Mouse (Mus musculus): ENCODE data around the gene Coq8a. TPM values are rescaled to one million over a fixed set of nuclear protein-coding genes. Genes with fewer than 3 reads are reported as not detected.

The Coq8a gene
- polyA plus RNA-seq, 1 experiment from 2014 or later = 2.7 TPM

GRCm38 (mm10) chr1:180182731-180183130, 16.7 kb downstream of the Coq8a start:
- Histone ChIP-seq H3K4me3 (no peak overlapping the region), H3K4me2 (no peak overlapping the region), H3K9ac (no peak overlapping the region), H3K4me1 (no peaks in the 10 kb centered on the region), H3K27me3 (replicated peaks) (no peaks in the 10 kb centered on the region), H3K9me3 (no peaks in the 10 kb centered on the region), H3K36me3 (replicated peaks) (no peaks in the 10 kb centered on the region), H3K27ac (no peak overlapping the region)
- 81% methylated on average over 3 of the region's 3 CpGs for WGBS
- no peak for ATAC-seq (replicated peaks)

DNA sequence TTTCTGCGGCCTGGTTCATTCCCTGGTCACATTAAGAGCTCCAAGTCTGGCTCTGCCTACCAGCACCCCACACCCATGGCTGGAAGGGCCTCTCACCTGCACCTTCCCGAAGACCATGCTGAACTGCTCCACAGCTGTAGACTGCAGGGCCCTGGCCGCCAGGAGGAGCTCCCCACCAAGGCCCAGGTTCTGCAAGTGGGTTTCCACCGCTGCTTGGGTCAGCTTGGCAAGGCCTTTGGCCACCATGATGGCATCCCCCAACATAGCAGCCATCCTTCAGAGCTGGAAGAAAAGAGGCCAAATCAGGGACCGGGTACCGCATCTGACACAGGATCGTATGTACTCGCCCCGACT, 17.5 kb downstream of the Coq8a start:
- Histone ChIP-seq H3K9me3 (no peaks in the 10 kb centered on the region), H3K4me2 (no peak overlapping the region), H3K27ac (no peak overlapping the region), H3K36me3 (replicated peaks) (no peaks in the 10 kb centered on the region), H3K9ac (no peak overlapping the region), H3K27me3 (replicated peaks) (no peaks in the 10 kb centered on the region), H3K4me3 (no peak overlapping the region), H3K4me1 (no peaks in the 10 kb centered on the region)
- 90% methylated on average over 9 of the region's 9 CpGs for WGBS
- no peak for ATAC-seq (replicated peaks)

DNA sequence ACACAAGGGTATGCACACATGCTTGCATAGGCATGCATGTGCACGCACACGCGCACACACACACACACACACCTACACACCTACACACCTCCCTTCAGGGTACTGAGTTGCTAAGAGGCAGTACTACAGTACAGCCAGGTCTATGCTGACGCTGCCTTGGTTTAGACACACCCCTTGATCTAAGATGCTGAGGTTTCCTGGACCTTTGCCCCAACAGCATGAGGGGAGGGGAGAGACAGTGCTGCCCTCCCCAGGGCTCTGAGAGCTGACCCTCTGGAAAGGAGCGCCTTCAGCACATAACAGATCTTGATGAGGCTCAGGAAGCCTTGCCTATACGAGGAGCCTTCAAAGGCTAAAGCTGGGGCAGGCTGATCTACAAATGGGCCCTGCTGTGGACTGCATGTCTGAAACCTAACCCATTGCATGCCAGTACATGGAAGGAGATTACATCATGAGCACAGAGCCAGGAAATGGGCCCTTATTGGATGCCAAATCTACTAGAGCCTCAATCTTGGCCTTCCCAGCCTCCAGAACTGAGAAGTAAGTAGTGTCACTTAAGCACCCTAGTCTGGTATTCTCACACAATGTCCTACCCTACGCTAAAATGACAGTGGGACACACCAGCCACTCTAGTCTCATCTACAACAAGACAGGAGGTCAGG, 18.0 kb downstream of the Coq8a start:
- WGBS = 88% methylated on average over 7 of the region's 7 CpGs
- H3K27ac ChIP-seq = no peak overlapping the region
- H3K4me2 ChIP-seq = no peak overlapping the region
- no peaks in the 10 kb centered on the region for H3K9me3 ChIP-seq
- H3K36me3 ChIP-seq (replicated peaks) = no peaks in the 10 kb centered on the region
- no peak overlapping the region for H3K4me3 ChIP-seq
- no peak for ATAC-seq (replicated peaks)
- no peak overlapping the region for H3K9ac ChIP-seq
- no peaks in the 10 kb centered on the region for H3K4me1 ChIP-seq
- no peaks in the 10 kb centered on the region for H3K27me3 ChIP-seq (replicated peaks)

- H3K9ac ChIP-seq = no peak overlapping the region
- H3K9me3 ChIP-seq = no peaks in the 10 kb centered on the region
- no peak overlapping the region for H3K4me3 ChIP-seq
- H3K27me3 ChIP-seq (replicated peaks) = no peaks in the 10 kb centered on the region
- no peaks in the 10 kb centered on the region for H3K4me1 ChIP-seq
- H3K36me3 ChIP-seq (replicated peaks) = no peaks in the 10 kb centered on the region
- WGBS = 85% methylated on average over 2 of the region's 2 CpGs
- ATAC-seq (replicated peaks) = no peak
- H3K4me2 ChIP-seq = no peak overlapping the region
- H3K27ac ChIP-seq = no peak overlapping the region
Observed at GRCm38 (mm10) chr1:180179840-180180239, 19.6 kb downstream of the Coq8a start.

DNA sequence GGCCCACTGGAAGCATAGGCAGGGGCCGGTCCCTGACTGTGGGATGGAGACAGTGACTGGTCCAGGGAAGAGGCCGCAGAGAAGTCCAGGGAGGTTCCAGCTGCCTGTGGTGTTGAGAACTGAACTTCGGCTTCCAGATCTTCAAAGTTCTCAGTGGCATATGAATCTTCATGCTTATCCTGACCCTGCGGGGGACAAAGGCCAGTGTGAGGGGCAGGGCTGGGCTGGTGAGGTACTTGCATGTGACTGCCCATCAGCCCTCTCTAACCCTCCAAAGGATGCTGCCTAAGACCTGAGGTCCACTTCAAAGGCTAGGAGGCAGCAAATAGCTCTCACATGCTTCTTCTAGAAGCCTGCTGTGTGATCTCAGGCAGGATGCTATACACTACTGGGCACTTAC, 20.3 kb downstream of the Coq8a start:
- Histone ChIP-seq H3K36me3 (replicated peaks) (no peaks in the 10 kb centered on the region), H3K9ac (no peak overlapping the region), H3K4me2 (no peak overlapping the region), H3K27ac (no peak overlapping the region), H3K27me3 (replicated peaks) (no peaks in the 10 kb centered on the region), H3K4me1 (no peaks in the 10 kb centered on the region), H3K9me3 (no peaks in the 10 kb centered on the region), H3K4me3 (no peak overlapping the region)
- no peak for ATAC-seq (replicated peaks)
- WGBS = 91% methylated on average over 4 of the region's 4 CpGs

DNA sequence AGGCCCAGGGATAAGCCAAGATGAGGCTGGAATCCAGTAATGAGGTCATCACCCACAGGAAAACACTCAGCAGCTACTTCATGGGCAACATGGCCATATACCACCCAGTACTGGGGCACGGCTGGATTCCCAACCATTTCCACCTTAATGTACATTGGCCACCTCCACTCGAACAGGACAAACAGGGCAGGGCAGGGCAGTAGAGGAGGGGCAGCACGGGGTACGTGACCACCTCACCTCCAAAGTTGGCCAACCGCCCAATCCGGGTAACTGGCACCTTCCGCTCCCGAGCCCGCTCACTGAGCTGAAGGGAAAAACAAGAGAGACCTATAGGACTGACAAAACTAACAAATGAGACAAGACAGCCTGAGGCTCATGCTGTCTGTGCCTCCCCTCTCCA, 21.1 kb downstream of the Coq8a start:
- no peak for ATAC-seq (replicated peaks)
- no peak overlapping the region for H3K4me3 ChIP-seq
- no peaks in the 10 kb centered on the region for H3K9me3 ChIP-seq
- H3K27me3 ChIP-seq (replicated peaks) = no peaks in the 10 kb centered on the region
- H3K36me3 ChIP-seq (replicated peaks) = no peaks in the 10 kb centered on the region
- no peak overlapping the region for H3K27ac ChIP-seq
- no peak overlapping the region for H3K4me2 ChIP-seq
- no peaks in the 10 kb centered on the region for H3K4me1 ChIP-seq
- no peak overlapping the region for H3K9ac ChIP-seq
- WGBS = 90% methylated on average over 9 of the region's 9 CpGs

- 8% methylated on average over 1 of the region's 1 CpGs for WGBS
- no peak overlapping the region for H3K4me2 ChIP-seq
- H3K4me1 ChIP-seq = no peaks in the 10 kb centered on the region
- H3K9me3 ChIP-seq = no peaks in the 10 kb centered on the region
- ATAC-seq (replicated peaks) = no peak
- H3K27me3 ChIP-seq (replicated peaks) = no peaks in the 10 kb centered on the region
- H3K9ac ChIP-seq = no peak overlapping the region
- no peak overlapping the region for H3K27ac ChIP-seq
- H3K4me3 ChIP-seq = no peak overlapping the region
- H3K36me3 ChIP-seq (replicated peaks) = no peaks in the 10 kb centered on the region
Observed at GRCm38 (mm10) chr1:180176784-180177183, 22.6 kb downstream of the Coq8a start.

- WGBS = 56% methylated on average over 8 of the region's 8 CpGs
- no peak overlapping the region for H3K27ac ChIP-seq
- H3K9ac ChIP-seq = no peak overlapping the region
- H3K4me2 ChIP-seq = no peak overlapping the region
- H3K4me3 ChIP-seq = no peak overlapping the region
- H3K4me1 ChIP-seq = no peaks in the 10 kb centered on the region
- no peak for ATAC-seq (replicated peaks)
- H3K9me3 ChIP-seq = no peaks in the 10 kb centered on the region
- no peaks in the 10 kb centered on the region for H3K27me3 ChIP-seq (replicated peaks)
- H3K36me3 ChIP-seq (replicated peaks) = no peaks in the 10 kb centered on the region
Observed at GRCm38 (mm10) chr1:180175635-180176034, 23.8 kb downstream of the Coq8a start.

DNA sequence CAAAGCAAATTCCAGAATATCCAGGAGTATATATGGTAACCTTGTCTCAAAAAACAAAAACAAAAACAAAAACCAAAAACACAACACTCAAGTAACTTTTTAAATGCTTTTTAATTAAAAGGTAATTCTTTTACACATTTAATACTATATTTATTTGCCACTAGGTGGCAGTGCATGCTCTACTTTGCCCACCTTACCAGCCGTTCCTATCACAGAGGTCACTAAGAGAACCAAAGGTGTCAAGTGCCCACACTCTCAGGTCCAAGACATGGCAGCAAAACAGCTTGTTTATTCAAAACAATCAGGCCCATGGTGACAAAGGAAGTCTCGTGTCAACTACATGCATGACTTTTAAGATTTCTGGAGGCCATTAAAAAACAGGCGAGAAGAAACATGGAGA, 24.2 kb downstream of the Coq8a start:
- WGBS = 38% methylated on average over 3 of the region's 3 CpGs
- no peaks in the 10 kb centered on the region for H3K4me1 ChIP-seq
- no peak; the same call in 1 of the 2 replicates for ATAC-seq (replicated peaks)

GRCm38 (mm10) chr1:180174718-180175117, 24.7 kb downstream of the Coq8a start:
- Histone ChIP-seq H3K9me3 (no peaks in the 10 kb centered on the region), H3K9ac (no peak overlapping the region), H3K4me2 (no peak overlapping the region), H3K27ac (no peak overlapping the region), H3K27me3 (replicated peaks) (no peaks in the 10 kb centered on the region), H3K4me3 (no peak overlapping the region), H3K36me3 (replicated peaks) (no peaks in the 10 kb centered on the region), H3K4me1 (no peaks in the 10 kb centered on the region)
- no peak for ATAC-seq (replicated peaks)
- WGBS = 65% methylated on average over 6 of the region's 6 CpGs

More for the DNA sequence above, 24.2 kb downstream of the Coq8a start:
- H3K9me3 ChIP-seq = no peaks in the 10 kb centered on the region
- no peak overlapping the region for H3K9ac ChIP-seq
- H3K36me3 ChIP-seq (replicated peaks) = no peaks in the 10 kb centered on the region
- H3K4me3 ChIP-seq = no peak overlapping the region
- no peak overlapping the region for H3K27ac ChIP-seq
- no peak overlapping the region for H3K4me2 ChIP-seq
- H3K27me3 ChIP-seq (replicated peaks) = no peaks in the 10 kb centered on the region

DNA sequence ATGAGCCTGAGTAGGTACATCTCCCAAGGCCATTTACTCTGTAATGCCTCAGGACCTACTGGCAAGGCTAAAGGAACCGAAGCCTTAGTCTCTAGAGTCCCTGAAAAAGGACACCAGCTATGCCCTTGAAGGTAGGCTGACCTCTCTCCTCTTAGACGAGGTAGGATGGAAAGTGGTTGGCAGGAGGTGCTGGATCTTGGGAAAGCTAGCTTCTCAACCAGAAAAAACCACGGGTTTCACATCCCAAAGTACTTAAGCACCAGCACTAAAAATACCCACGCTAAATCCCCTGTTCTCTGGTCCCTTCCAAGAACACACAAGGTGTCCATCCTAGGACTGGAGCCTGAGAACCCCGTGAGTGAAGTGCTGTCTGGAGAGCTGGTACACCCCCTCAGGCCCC, 26.4 kb downstream of the Coq8a start:
- Histone ChIP-seq H3K27me3 (replicated peaks) (no peaks in the 10 kb centered on the region), H3K9me3 (no peaks in the 10 kb centered on the region), H3K36me3 (replicated peaks) (no peaks in the 10 kb centered on the region), H3K9ac (no peak overlapping the region), H3K4me1 (no peaks in the 10 kb centered on the region), H3K27ac (no peak overlapping the region), H3K4me2 (no peak overlapping the region), H3K4me3 (no peak overlapping the region)
- WGBS = 75% methylated on average over 5 of the region's 5 CpGs
- no peak for ATAC-seq (replicated peaks)

DNA sequence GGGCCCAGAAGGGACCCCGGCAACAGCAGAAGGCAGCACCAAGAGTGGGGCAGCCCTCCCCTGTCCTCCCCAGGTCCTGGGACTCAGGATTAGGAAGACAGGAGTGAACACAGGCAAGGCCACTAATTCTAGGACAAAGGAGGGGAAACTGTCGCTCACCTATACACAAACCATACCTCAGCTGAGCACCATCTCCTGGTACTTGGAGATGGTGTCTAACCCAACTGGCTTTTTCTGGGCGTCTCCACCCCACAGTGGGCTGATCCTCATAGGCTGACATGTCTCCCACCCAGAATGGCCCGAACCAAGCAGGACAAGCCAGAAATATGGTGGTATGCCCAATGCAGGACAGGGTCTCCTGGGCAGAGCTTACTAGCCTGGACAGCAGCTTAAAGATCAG, 26.8 kb downstream of the Coq8a start:
- 81% methylated on average over 4 of the region's 4 CpGs for whole genome bisulfite sequencing
- Histone ChIP-seq H3K27me3 (replicated peaks) (no peaks in the 10 kb centered on the region), H3K9ac (no peak overlapping the region), H3K4me1 (no peaks in the 10 kb centered on the region), H3K36me3 (replicated peaks) (no peaks in the 10 kb centered on the region), H3K4me2 (no peak overlapping the region), H3K4me3 (no peak overlapping the region), H3K27ac (no peak overlapping the region), H3K9me3 (no peaks in the 10 kb centered on the region)
- no peak for ATAC-seq (replicated peaks)

- no peak overlapping the region for H3K4me3 ChIP-seq
- H3K9me3 ChIP-seq = no peaks in the 10 kb centered on the region
- 76% methylated on average over 2 of the region's 2 CpGs for WGBS
- H3K4me1 ChIP-seq = no peaks in the 10 kb centered on the region
- no peaks in the 10 kb centered on the region for H3K36me3 ChIP-seq (replicated peaks)
- H3K9ac ChIP-seq = no peak overlapping the region
- H3K27ac ChIP-seq = no peak overlapping the region
- H3K4me2 ChIP-seq = no peak overlapping the region
- no peak for ATAC-seq (replicated peaks)
- no peaks in the 10 kb centered on the region for H3K27me3 ChIP-seq (replicated peaks)
Observed at GRCm38 (mm10) chr1:180171883-180172282, 27.5 kb downstream of the Coq8a start.

Measured in midbrain, embryonic 15.5 days (tissue).